Mouse (Mus musculus) heart, adult 10 weeks (tissue): ENCODE measurements around the gene Dusp14. TPM values are rescaled to one million over a fixed set of nuclear protein-coding genes. Genes with fewer than 3 reads are reported as not detected.

ENCODE experiments used
- polyA plus RNA-seq: library from polyadenylated mRNA; stranded (reverse); fragments of 350-450 nt; fragmentation: Illumina TruSeq; extraction: RNeasy Lipid Tissue Mini Kit (QIAGEN cat#74804); gene quantifications from one replicate; pipeline ENCODE4 v1.2.3, GENCODE M21; 2014; ENCODE audit warnings: low read depth, low replicate concordance

The Dusp14 gene
- polyA plus RNA-seq = 0.50 TPM

GRCm38 (mm10) chr11:84069034-84069370 lies at the start of gene Dusp14:
TSS of gene Dusp14 (minus strand) at chr11:84069261.

Other genes starting within 250 kb of the Dusp14 start
- not detected for gene Hnf1b, start 219.2 kb downstream of the Dusp14 start, polyA plus RNA-seq
- gene Ddx52, start 127.2 kb downstream of the Dusp14 start, polyA plus RNA-seq = 14.3 TPM
- gene Synrg, start 104.8 kb downstream of the Dusp14 start, polyA plus RNA-seq = 17.7 TPM
- gene Tada2a, start 60.3 kb upstream of the Dusp14 start, polyA plus RNA-seq = 10.2 TPM
- 8.4 TPM for gene Acaca, start 60.4 kb upstream of the Dusp14 start, polyA plus RNA-seq
- gene Gm11437, start 98.2 kb upstream of the Dusp14 start, polyA plus RNA-seq = not detected